32 mouse cellular contexts compared by ENCODE assay signal in genomic region chr12:102501848-102502595, GRCm38 (mm10). TPM values are rescaled to one million over a fixed set of nuclear protein-coding genes. Genes with fewer than 3 reads are reported as not detected.
DNase-seq lines count a peak whose midpoint lies in the region; ATAC-seq lines count a peak whose summit lies in the region.
"Had no signal": no experiment of that assay in that cellular context is flagged by ENCODE, and none has a peak within 500 bp of the region (broad histone marks: within the 10 kb centered on the region; RNA-seq: fewer than 3 reads in every experiment).

No protein-coding gene starts in this region.

- H3K4me1 ChIP-seq in kidney, embryonic 16.5 days (ENCODE audit: insufficient read depth, low read length): peaks cover 17% of the 10 kb centered on the region
- H3K4me1 ChIP-seq: hindbrain, embryonic 13.5 days; lung, embryonic 15.5 days; midbrain, embryonic 12.5 days; neural tube, embryonic 13.5 days; stomach, embryonic 15.5 days had no signal

- no peaks in the 10 kb centered on the region for H3K27me3 ChIP-seq in kidney, embryonic 16.5 days (ENCODE audit: insufficient read depth, low read length)
- H3K27me3 ChIP-seq: embryonic facial prominence, embryonic 12.5 days; hindbrain, embryonic 13.5 days; lung, embryonic 15.5 days; megakaryocyte, embryonic 14.5 days; midbrain, embryonic 12.5 days; neural tube, embryonic 13.5 days; stomach, embryonic 15.5 days had no signal

- H3K36me3 ChIP-seq in kidney, embryonic 16.5 days (ENCODE audit: insufficient read depth, low read length): peaks cover 1% of the 10 kb centered on the region; the same call in 1 of the 2 replicates

- H3K4me3 ChIP-seq in kidney, embryonic 16.5 days (ENCODE audit: low read length): no peak overlapping the region
- H3K4me3 ChIP-seq: embryonic facial prominence, embryonic 12.5 days; gastrocnemius, adult 2 months; hindbrain, embryonic 13.5 days; lung, embryonic 15.5 days; megakaryocyte, embryonic 14.5 days; midbrain, embryonic 12.5 days; neural tube, embryonic 13.5 days; stomach, embryonic 15.5 days had no signal

- no peak overlapping the region for H3K9ac ChIP-seq in kidney, embryonic 16.5 days (replicated peaks; ENCODE audit: low read length)
- H3K9ac ChIP-seq: embryonic facial prominence, embryonic 12.5 days; hindbrain, embryonic 13.5 days; lung, embryonic 15.5 days; midbrain, embryonic 12.5 days; neural tube, embryonic 13.5 days; stomach, embryonic 15.5 days had no signal

- H3K27ac ChIP-seq in kidney, embryonic 16.5 days (ENCODE audit: low read length): no peak overlapping the region
- H3K27ac ChIP-seq: embryonic facial prominence, embryonic 12.5 days; gastrocnemius, adult 2 months; hindbrain, embryonic 13.5 days; lung, embryonic 15.5 days; midbrain, embryonic 12.5 days; neural tube, embryonic 13.5 days; stomach, embryonic 15.5 days had no signal

- no peaks in the 10 kb centered on the region for H3K9me3 ChIP-seq in kidney, embryonic 16.5 days (ENCODE audit: low read length)
- H3K9me3 ChIP-seq: embryonic facial prominence, embryonic 12.5 days; G1E; hindbrain, embryonic 13.5 days; lung, embryonic 15.5 days; megakaryocyte, embryonic 14.5 days; midbrain, embryonic 12.5 days; neural tube, embryonic 13.5 days; stomach, embryonic 15.5 days had no signal

- intact Hi-C loops in heart, postnatal 10 days (cut with DNase I): no loop called here

- 84% methylated on average over 8 of the region's 8 CpGs for WGBS in kidney, embryonic 16.5 days

- H3K4me2 ChIP-seq in kidney, embryonic 16.5 days (replicated peaks; ENCODE audit: low read depth, low read length): no peak overlapping the region
- H3K4me2 ChIP-seq: embryonic facial prominence, embryonic 12.5 days; hindbrain, embryonic 13.5 days; lung, embryonic 15.5 days; midbrain, embryonic 12.5 days; neural tube, embryonic 13.5 days; stomach, embryonic 15.5 days had no signal

- peak; percentile 61 for DNase-seq in heart, adult 11 months
- no peak for DNase-seq in heart, postnatal 10 days
- peak; percentile 9 for DNase-seq in kidney, adult 9 months
- DNase-seq in MEL-GATA-1-ER (ENCODE audit: extremely low read depth, low read depth): peak; percentile 58
- DNase-seq in retina, postnatal 1 day: peak; percentile 60
- DNase-seq: adrenal gland, postnatal 14 days; cerebellum, adult 11 months; cerebellum, adult 9-10 months; embryo, embryonic 11 days; gastrocnemius, adult 2 months; gastrocnemius, postnatal 36 days; heart, postnatal 4 days; kidney, adult 2 months; kidney, postnatal 10 days; layer of hippocampus, postnatal 36 days; left cerebral cortex, postnatal 4 days; liver; right cerebral cortex, postnatal 14 days; thymus, adult 18-20 months; thymus, postnatal 25 days had no signal

- no peak for ATAC-seq in kidney, embryonic 16.5 days (ENCODE audit: low FRiP score, low TSS enrichment)
- ATAC-seq in megakaryocyte, adult 5-6 weeks (ENCODE audit: poor library complexity, severe bottlenecking): no peak
- ATAC-seq: forebrain, embryonic 14.5 days; inflammation-experienced regulatory T-cells, adult 6 months had no signal

RNA-seq across cellular contexts. Expression of gene Golga5, which starts 33.1 kb away (rescaled TPM):
- total RNA-seq in heart, postnatal 10 days (2021): 10 to 100 TPM; 24.5 to 25.9 TPM
- polyA plus RNA-seq in kidney, embryonic 16.5 days (2015; fragmentation: Nextera tagmentation; extraction: Ambion mirVana): 35.6 and 37.8 TPM in 2 replicates
- 24.1 and 26.3 TPM in 2 replicates for total RNA-seq in megakaryocyte, adult 5-6 weeks (2015)
- 67.6 and 87.1 TPM in 2 replicates for total RNA-seq in megakaryocyte, adult 5-6 weeks (2017)

RNA-seq across cellular contexts. Expression of gene Chga, which starts 52.7 kb away (rescaled TPM):
- total RNA-seq in heart, postnatal 10 days (2021): not detected
- polyA plus RNA-seq in kidney, embryonic 16.5 days (2015; fragmentation: Nextera tagmentation; extraction: Ambion mirVana): 5.4 and 13.7 TPM in 2 replicates
- not detected in 2 replicates for total RNA-seq in megakaryocyte, adult 5-6 weeks (2015)
- total RNA-seq in megakaryocyte, adult 5-6 weeks (2017): not detected in 2 replicates
- total RNA-seq: gastrocnemius, adult 2 months; gastrocnemius, postnatal 36 days had no signal
- polyA plus RNA-seq: G1E had no signal

Comparison
In these comparisons a context has a peak if more than half of its experiments do, and no peak if none do; other contexts are left out.
1. DNase-seq: peak in heart, adult 11 months (single experiment), kidney, adult 9 months (single experiment), MEL-GATA-1-ER (single experiment) and retina, postnatal 1 day (single experiment); none in heart, postnatal 10 days (0 of 2).